Mouse (Mus musculus): ENCODE results near the gene Gm29866. TPM values are rescaled to one million over a fixed set of nuclear protein-coding genes. Genes with fewer than 3 reads are reported as not detected.
"Not testable (repeated sequence)": the region's sequence is repeated elsewhere in the genome, so short reads cannot be mapped to it uniquely, and the experiment has no call there.

Gene Gm29866
- not detected for total RNA-seq (2021)
- long read RNA-seq, experiment 1, result 0 reads
- long read RNA-seq, experiment 2, result 0 reads

- intact Hi-C loops (cut with DNase I); DNase-seq: not testable (repeated sequence)
These were observed at the start of gene Gm29866 for GRCm38 (mm10) chrY:20993557-20993956. Gene Gm29866, minus strand, starts transcription at chrY:20993657.

Other genes with a start within 250 kb of the Gm29866 start
- not detected for gene Gm20909, start 170.9 kb upstream of the Gm29866 start, total RNA-seq (2021)
- not detected for gene Gm20865, start 247.9 kb upstream of the Gm29866 start, total RNA-seq (2021)